ENCODE assay signal across 1 mouse cellular context in the genomic region with DNA sequence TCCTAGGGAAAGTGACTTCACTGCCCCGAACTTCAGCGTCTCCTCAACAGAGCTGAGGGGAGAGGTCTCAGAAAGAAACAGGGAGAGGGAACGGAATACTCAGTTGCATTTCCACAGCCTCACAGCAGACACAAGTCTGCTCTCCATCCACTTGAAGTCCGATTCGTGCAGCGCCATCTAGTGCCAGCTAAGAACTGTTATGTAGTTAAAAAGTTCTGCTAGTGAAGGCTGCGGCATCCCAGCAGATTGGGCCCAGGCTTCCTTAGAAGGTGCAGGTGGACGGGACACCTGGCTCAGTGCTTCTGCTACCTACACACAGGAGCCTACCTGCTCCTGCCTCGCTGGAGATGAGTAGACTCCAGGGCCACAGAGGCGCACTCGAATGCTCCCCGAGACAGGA.
TF ChIP-seq lines count a peak whose summit lies in the region.

No protein-coding gene starts in this region.

TF ChIP-seq in MEL, 35 proteins besides CTCF, POLR2A, EP300 and RAD21 (continued from another document):
- TF ChIP-seq ELF1 (IDR thresholded peaks at IDR 0.05; ENCODE audit: low read depth, low read length) (no peak), MYB (IDR thresholded peaks at IDR 0.05; ENCODE audit: low read depth, low read length) (no peak), ZMIZ1 (IDR thresholded peaks at IDR 0.05; ENCODE audit: low read depth, low read length) (no peak), NRF1 (IDR thresholded peaks at IDR 0.05; ENCODE audit: insufficient read depth, low read depth, low read length, poor library complexity, severe bottlenecking) (no peak), BHLHE40 (IDR thresholded peaks at IDR 0.05; ENCODE audit: borderline replicate concordance, low read depth, low read length) (no peak), KAT2A (conservative IDR thresholded peaks at IDR 0.05; ENCODE audit: low read depth, low read length) (no peak), UBTF (IDR thresholded peaks at IDR 0.05; ENCODE audit: borderline replicate concordance, insufficient read depth, low read depth, low read length) (no peak), USF2 (IDR thresholded peaks at IDR 0.05; ENCODE audit: borderline replicate concordance in 1 of 2, insufficient read depth in 1 of 2, low read depth in 1 of 2, low read length in 2 of 2) (no peak)
